Mouse (Mus musculus) bone marrow, adult 2 months (tissue): ENCODE measurements around the gene Tnk1. TPM values are rescaled to one million over a fixed set of nuclear protein-coding genes. Genes with fewer than 3 reads are reported as not detected.
"Not testable (repeated sequence)": the region's sequence is repeated elsewhere in the genome, so short reads cannot be mapped to it uniquely, and the experiment has no call there.

Experiments used
- H3K27ac ChIP-seq: fragments of 200-500 bp; 2 replicates; pipeline ENCODE4 v1.5.1; 2012; ENCODE audit warnings: low read depth, mild to moderate bottlenecking, control low read depth, inconsistent platforms, low read length; ENCODE audit not compliant: control insufficient read depth, poor library complexity, insufficient read depth
- H3K4me1 ChIP-seq: fragments of 200-500 bp; 2 replicates; pipeline ENCODE4 v1.6.1; 2011; ENCODE audit warnings: low read length; ENCODE audit not compliant: control insufficient read depth, insufficient read depth
- H3K4me3 ChIP-seq: fragments of 200-500 bp; replicated peaks from 2 replicates; pipeline ENCODE3; 2011; ENCODE audit warnings: mild to moderate bottlenecking, low read depth, low read length, control low read depth; ENCODE audit not compliant: control insufficient read depth
- CTCF ChIP-seq: fragments of 200-500 bp; IDR thresholded peaks from 2 replicates; pipeline ENCODE4 v1.5.1; 2011; ENCODE audit warnings: low read length, control low read depth; ENCODE audit not compliant: control insufficient read depth, insufficient read depth
- POLR2A ChIP-seq: fragments of 200-500 bp; IDR thresholded peaks from 2 replicates; pipeline ENCODE4 v1.6.1; 2011; ENCODE audit warnings: low read depth, mild to moderate bottlenecking, control low read depth, low read length, borderline replicate concordance; ENCODE audit not compliant: control insufficient read depth
- WGBS: fragments of 180-500 bp; shearing (Covaris S2); methylation state at CpG from one replicate; pipeline ENCODE4 v1.1.7; 2018; 5-methylcytosine and 5-hydroxymethylcytosine counted together
- polyA plus RNA-seq: library from polyadenylated mRNA; stranded (reverse); fragments of >200 nt; gene quantifications from 2 replicates; pipeline ENCODE4 v1.2.4, GENCODE M21; 2011; ENCODE audit warnings: low replicate concordance; ENCODE audit not compliant: missing spikeins, insufficient read depth, insufficient read length

Gene Tnk1
- polyA plus RNA-seq, 1 experiment, result 5.4 TPM

DNA sequence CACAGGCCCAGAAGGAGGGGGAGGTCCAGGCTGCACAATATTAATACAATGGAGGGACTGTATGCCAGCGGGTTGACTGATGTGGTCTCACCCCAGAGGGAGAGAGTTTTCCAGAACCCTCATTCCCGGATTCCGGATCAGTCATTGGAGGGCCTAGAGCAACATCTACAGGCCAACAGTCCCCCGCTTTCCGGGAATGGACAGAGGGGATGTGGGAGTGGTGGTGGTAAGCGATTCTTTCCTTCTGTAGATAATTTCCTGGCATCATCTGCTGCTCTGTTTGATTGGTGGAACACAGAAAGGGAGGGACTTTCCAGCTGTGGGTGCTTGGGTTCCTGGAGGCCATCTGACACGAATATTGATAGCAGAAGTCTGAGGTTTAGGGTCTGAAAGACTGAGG, 17.7 kb upstream of the Tnk1 start:
- Histone ChIP-seq H3K4me3 (no peak overlapping the region), H3K27ac (no peak overlapping the region), H3K4me1 (peaks cover 2% of the 10 kb centered on the region; the same call in 1 of the 2 replicates)
- 31% methylated on average over 7 of the region's 7 CpGs for WGBS
- TF ChIP-seq CTCF, result no peak
- TF ChIP-seq POLR2A, result no peak

DNA sequence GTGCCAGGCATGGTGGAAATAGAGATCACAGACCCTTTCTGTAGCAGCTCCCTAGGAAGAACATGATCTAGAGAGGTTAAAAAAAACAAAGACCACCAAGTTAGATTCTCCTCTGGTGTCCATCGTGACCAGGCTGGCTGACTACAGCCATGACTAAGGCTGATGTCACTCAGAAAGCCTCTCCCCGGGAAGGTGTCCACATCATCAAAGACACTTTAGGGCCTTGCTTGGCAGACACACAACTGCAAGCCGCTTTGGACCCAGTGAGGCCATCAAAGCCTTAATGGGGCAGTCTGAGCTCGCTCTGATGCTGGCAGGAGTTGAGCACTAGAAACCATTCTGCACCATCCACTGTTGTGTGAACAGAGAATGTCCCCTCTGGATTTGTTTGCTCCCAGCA, 13.9 kb upstream of the Tnk1 start:
- TF ChIP-seq CTCF (no peak), POLR2A (no peak)
- no peak overlapping the region for H3K27ac ChIP-seq
- H3K4me3 ChIP-seq, result no peak overlapping the region
- no peaks in the 10 kb centered on the region for H3K4me1 ChIP-seq
- WGBS, result 84% methylated on average over 4 of the region's 4 CpGs

DNA sequence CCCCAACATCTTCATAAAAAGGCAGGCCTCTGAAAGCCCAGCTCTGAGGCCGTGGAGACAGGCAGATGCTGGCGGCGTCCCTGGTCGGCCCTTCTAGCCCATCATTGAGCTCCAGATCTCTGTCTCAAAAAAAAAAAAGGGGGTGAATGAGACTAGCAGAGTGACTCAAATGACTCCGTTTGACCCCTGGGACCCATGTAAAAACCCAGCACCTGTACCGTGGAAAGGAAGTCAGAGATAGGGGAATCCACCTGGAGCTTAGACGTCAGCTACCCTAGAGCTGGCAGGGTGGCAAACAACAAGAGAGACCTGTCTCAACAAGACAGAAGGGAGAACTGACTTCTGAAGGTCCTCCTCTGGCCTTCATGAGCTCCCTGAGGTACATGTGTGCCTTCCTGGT, 13.3 kb upstream of the Tnk1 start:
- WGBS, result 87% methylated on average over 7 of the region's 7 CpGs
- Histone ChIP-seq H3K4me3 (no peak overlapping the region), H3K4me1 (no peaks in the 10 kb centered on the region), H3K27ac (no peak overlapping the region)
- TF ChIP-seq CTCF, result no peak
- TF ChIP-seq POLR2A, result no peak

DNA sequence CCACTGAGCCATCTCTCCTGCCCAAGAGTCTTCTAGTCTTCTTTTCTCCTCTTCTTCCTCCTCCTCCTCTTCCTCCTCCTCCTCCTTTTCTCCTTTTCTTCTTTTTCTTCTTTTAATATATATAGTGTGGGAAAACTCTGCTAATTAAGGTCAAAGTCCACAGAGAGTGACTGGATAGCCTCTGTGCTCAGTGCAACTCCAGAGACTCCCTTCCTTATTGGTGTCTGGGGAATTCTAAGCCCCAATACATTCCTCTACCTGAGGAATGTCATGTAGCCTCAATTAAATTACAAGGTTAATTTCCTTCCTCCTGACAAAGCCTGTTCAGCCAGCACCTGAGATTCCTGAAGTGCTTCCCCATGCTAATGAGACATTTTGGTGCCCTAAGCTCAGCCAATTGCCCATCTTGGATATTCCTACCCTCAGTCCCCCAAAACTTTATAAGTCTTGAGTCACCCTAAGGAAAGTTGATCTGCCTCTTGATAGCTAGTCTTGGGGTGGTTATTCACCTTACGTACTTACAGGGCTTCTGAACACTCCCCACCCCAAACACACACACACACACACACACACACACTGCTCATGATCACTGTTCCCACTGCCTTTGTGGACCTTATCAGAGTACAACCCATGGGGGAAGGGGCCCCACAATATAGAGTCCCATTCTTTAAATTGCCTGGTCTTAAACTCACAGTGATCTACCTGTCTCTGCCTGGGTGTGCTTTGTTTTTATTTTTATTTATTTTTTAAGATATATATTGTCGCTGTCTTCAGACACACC, 11.9 kb upstream of the Tnk1 start:
- 88% methylated on average over 2 of the region's 2 CpGs for WGBS
- Histone ChIP-seq H3K4me3 (no peak overlapping the region), H3K4me1 (no peaks in the 10 kb centered on the region), H3K27ac (no peak overlapping the region)
- TF ChIP-seq POLR2A (no peak), CTCF (no peak)

DNA sequence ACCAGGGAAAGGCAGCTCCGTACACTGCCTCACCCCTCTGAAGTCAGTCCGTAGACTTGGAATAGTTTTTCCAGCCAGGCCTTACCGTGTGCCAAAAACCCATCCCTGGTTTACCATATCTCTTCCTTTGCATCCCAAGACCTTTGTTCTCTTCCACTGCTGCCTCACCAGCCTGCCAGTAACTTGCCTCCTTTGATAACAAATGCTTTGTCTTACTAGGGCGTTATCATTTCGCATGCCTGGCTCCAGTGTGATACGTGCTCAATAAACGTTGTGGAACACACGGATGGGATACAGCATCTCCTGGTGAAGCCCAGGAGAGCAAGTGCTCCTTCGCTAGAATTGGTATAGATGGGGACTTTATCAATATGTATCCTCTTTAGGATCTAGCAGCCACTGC, 8.8 kb upstream of the Tnk1 start:
- TF ChIP-seq CTCF (no peak), POLR2A (no peak)
- 68% methylated on average over 9 of the region's 9 CpGs for WGBS
- no peak overlapping the region for H3K27ac ChIP-seq
- no peak overlapping the region for H3K4me3 ChIP-seq
- H3K4me1 ChIP-seq, result no peaks in the 10 kb centered on the region; the same call in 1 of the 2 replicates

DNA sequence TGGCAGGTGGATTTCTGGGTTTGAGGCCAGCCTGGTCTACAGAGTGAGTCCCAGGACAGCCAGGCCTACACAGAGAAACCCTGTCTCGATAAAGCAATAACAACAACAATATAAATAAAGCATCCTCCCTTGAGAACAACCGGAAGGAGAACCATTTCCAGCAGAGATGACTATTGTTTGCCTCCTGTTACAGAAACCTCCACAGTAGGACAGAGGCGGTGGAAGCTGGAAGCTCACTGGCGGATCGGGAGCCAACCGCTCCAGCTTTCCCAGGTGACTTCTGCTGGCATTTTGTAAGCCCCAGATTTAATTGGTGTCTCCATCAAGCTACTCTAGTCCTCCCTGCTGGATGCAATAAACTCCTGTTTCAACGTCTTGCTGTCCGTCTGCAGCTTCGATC, 7.0 kb upstream of the Tnk1 start:
- no peaks in the 10 kb centered on the region; the same call in 1 of the 2 replicates for H3K4me1 ChIP-seq
- H3K27ac ChIP-seq, result no peak overlapping the region
- TF ChIP-seq CTCF (no peak), POLR2A (no peak)
- WGBS, result 94% methylated on average over 9 of the region's 9 CpGs
- no peak overlapping the region for H3K4me3 ChIP-seq

DNA sequence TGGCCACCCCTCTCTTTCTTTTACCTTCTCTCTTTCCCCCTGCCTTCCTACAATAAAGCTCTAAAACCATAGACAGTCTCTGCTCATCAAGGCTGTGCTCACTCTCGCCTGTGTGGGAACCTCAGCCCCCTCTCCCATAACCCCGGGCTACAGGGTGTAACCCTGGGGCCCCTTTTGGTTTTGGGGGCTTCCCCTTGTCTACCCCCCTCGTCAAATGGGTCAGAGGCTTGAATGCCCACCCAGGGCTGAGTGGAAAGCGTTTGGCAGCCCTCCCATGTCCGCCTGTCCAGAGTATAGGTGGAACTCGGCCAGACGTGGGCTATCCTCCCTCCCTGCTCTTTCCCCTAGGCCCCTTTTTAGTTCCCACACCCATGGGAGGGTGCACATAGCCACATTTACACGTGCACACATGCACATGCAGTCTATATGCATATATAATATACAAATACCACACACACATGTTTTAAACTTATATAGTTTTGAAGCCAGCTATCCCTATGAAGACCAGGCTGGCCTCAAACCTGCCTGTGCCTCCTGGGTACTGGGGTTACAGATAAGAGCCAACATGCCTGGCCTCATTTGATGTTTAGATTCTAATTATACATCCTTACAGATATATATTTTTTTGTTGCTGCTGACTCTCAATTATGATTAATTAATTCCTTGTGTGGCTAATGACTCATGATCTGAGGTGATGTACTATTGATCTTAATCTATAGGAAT, 5.8 kb upstream of the Tnk1 start:
- WGBS, result 50% methylated on average over 8 of the region's 8 CpGs
- H3K4me3 ChIP-seq, result no peak overlapping the region
- no peak overlapping the region for H3K27ac ChIP-seq
- no peaks in the 10 kb centered on the region; the same call in 1 of the 2 replicates for H3K4me1 ChIP-seq
- TF ChIP-seq CTCF, result no peak
- TF ChIP-seq POLR2A, result no peak

DNA sequence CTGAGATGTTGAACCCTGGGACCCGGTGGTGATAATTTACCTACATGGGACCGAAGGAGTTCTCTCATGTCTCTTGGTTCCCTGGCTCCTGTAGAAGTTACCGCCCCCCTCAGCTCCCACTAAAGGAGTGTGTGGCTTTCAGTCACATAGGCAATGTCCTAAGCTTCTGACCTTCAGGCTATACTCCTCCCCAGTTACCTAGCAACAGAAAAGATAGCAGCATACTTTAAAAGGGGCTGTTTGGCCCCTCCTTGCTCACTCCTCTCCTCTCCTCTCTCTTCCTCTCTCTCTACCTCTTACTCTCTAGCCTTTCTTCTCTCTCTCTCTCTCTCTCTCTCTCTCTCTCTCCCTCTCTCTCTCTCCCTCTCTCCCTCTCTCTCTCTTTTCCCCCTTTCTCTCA, 5.2 kb upstream of the Tnk1 start:
- H3K4me3 ChIP-seq, H3K27ac ChIP-seq, H3K4me1 ChIP-seq: not testable (repeated sequence)
- WGBS, result 89% methylated on average over 3 of the region's 3 CpGs

DNA sequence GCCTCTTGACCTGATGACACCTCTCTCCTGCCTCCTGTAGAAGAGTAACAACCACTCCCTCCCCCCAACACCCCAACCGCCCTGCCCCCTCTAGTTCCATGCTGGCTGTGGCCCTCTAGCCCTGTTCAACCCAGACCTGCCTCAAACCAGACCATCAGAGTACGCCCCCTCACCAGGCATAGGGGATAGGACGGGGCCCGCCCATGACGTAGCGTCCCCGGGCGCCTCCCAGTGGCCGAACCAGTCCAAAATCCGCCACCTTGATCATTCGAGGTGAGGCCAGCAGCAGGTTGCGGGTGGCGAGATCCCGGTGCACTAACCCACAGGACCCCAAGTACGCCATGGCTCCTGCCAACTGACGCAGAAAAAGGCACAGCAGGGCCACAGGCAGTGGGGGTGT, 3.2 kb downstream of the Tnk1 start:
- H3K4me1 ChIP-seq, result peaks cover 7% of the 10 kb centered on the region
- peak overlapping the region; percentile 86; the same call in 1 of the 2 replicates for H3K27ac ChIP-seq
- H3K4me3 ChIP-seq, result no peak overlapping the region
- WGBS, result 30% methylated on average over 16 of the region's 16 CpGs
- TF ChIP-seq CTCF, result peak; percentile 57
- TF ChIP-seq POLR2A, result no peak
